Mouse (Mus musculus) kidney, postnatal 0 days (tissue): Measurements from ENCODE around the gene Xrcc2. TPM values are rescaled to one million over a fixed set of nuclear protein-coding genes. Genes with fewer than 3 reads are reported as not detected.

Source experiments
- ATAC-seq: fragments of 200-750 bp; cut with Nextera tagmentation; replicated peaks from 2 replicates; pipeline ENCODE4 v1.8.0; 2017; ENCODE audit warnings: low read depth, moderate number of reproducible peaks, moderate TSS enrichment, moderate library complexity; ENCODE audit not compliant: low FRiP score
- DNase-seq: peaks from one replicate; pipeline ENCODE4 v3.0.0-alpha.2; 2016; ENCODE audit warnings: low spot score
- H3K27ac ChIP-seq: fragments of 300-500 bp; sonication (generic); 2 replicates; pipeline ENCODE4 v1.5.1; 2014; ENCODE audit warnings: mild to moderate bottlenecking
- H3K27me3 ChIP-seq: fragments of 300-500 bp; sonication (generic); 2 replicates; pipeline ENCODE4 v1.6.1; 2014; ENCODE audit warnings: low read length, mixed read lengths; ENCODE audit not compliant: insufficient read depth
- H3K36me3 ChIP-seq: fragments of 300-500 bp; sonication (generic); 2 replicates; pipeline ENCODE4 v1.6.1; 2014; ENCODE audit warnings: low read length, mixed read lengths; ENCODE audit not compliant: insufficient read depth
- H3K4me1 ChIP-seq: fragments of 300-500 bp; sonication (generic); replicated peaks from 2 replicates; pipeline ENCODE4 v1.6.1; 2014; ENCODE audit warnings: antibody characterized with exemption, low read length, mixed read lengths; ENCODE audit not compliant: insufficient read depth
- H3K4me2 ChIP-seq: fragments of 300-500 bp; sonication (generic); 2 replicates; pipeline ENCODE4 v1.6.1; 2014; ENCODE audit warnings: mild to moderate bottlenecking, low read length, moderate library complexity, mixed read lengths
- H3K4me3 ChIP-seq: fragments of 300-500 bp; sonication (generic); replicated peaks from 2 replicates; pipeline ENCODE4 v1.5.1; 2014; ENCODE audit warnings: low read depth, low read length
- H3K9ac ChIP-seq: fragments of 300-500 bp; sonication (generic); 2 replicates; pipeline ENCODE4 v1.6.1; 2014; ENCODE audit warnings: low read depth, low read length
- H3K9me3 ChIP-seq: fragments of 300-500 bp; sonication (generic); replicated peaks from 2 replicates; pipeline ENCODE4 v1.6.1; 2016; ENCODE audit warnings: low read length, inconsistent platforms, mixed read lengths
- CTCF ChIP-seq: IDR thresholded peaks from 2 replicates; pipeline ENCODE4 v1.5.1; 2016; ENCODE audit warnings: antibody characterized with exemption, low read depth, mild to moderate bottlenecking, moderate library complexity
- WGBS: fragments of 180-500 bp; shearing (Covaris S2); extraction: QIAGEN DNeasy Blood & Tissue Kit; methylation state at CpG from one replicate; pipeline ENCODE4 v1.1.7; 2014; 5-methylcytosine and 5-hydroxymethylcytosine counted together
- polyA plus RNA-seq: library from polyadenylated mRNA; unstranded; fragments of >200 nt; fragmentation: Nextera tagmentation; extraction: Ambion mirVana; gene quantifications from 2 replicates; pipeline ENCODE4 v1.2.1, GENCODE M21; 2015

The Xrcc2 gene
- polyA plus RNA-seq, 1 experiment from 2014 or later, result 3.6 TPM

- H3K9ac ChIP-seq, result no peak overlapping the region
- no peak overlapping the region for H3K4me2 ChIP-seq
- no peak overlapping the region for H3K4me3 ChIP-seq
- no peak overlapping the region for H3K27ac ChIP-seq
- no peaks in the 10 kb centered on the region for H3K4me1 ChIP-seq
- no peaks in the 10 kb centered on the region for H3K9me3 ChIP-seq
- DNase-seq (no peak), ATAC-seq (no peak)
- no peaks in the 10 kb centered on the region for H3K36me3 ChIP-seq
- TF ChIP-seq CTCF, result no peak
- no peaks in the 10 kb centered on the region for H3K27me3 ChIP-seq
- 89% methylated on average over 31 of the region's 31 CpGs for WGBS
Observed at GRCm38 (mm10) chr5:25671696-25672520, 33.7 kb downstream of the Xrcc2 start.

GRCm38 (mm10) chr5:25671051-25671450 lies 34.6 kb downstream of the Xrcc2 start:
- TF ChIP-seq CTCF, result no peak
- no peaks in the 10 kb centered on the region for H3K27me3 ChIP-seq
- H3K4me3 ChIP-seq, result no peak overlapping the region
- no peaks in the 10 kb centered on the region; the same call in 1 of the 2 replicates for H3K4me1 ChIP-seq
- no peak overlapping the region for H3K27ac ChIP-seq
- no peaks in the 10 kb centered on the region for H3K36me3 ChIP-seq
- 83% methylated on average over 3 of the region's 3 CpGs for WGBS
- no peak for DNase-seq
- no peak overlapping the region for H3K9ac ChIP-seq
- ATAC-seq, result no peak
- no peak overlapping the region for H3K4me2 ChIP-seq
- H3K9me3 ChIP-seq, result no peaks in the 10 kb centered on the region

GRCm38 (mm10) chr5:25668306-25668705 lies 37.3 kb downstream of the Xrcc2 start:
- Histone ChIP-seq H3K9ac (no peak overlapping the region), H3K27me3 (no peaks in the 10 kb centered on the region), H3K36me3 (no peaks in the 10 kb centered on the region), H3K4me1 (no peaks in the 10 kb centered on the region; the same call in 1 of the 2 replicates), H3K9me3 (no peaks in the 10 kb centered on the region), H3K4me2 (no peak overlapping the region), H3K4me3 (no peak overlapping the region), H3K27ac (no peak overlapping the region)
- WGBS, result 89% methylated on average over 9 of the region's 9 CpGs
- ATAC-seq (no peak), DNase-seq (no peak)
- TF ChIP-seq CTCF, result no peak

- H3K36me3 ChIP-seq, result no peaks in the 10 kb centered on the region
- H3K4me1 ChIP-seq, result no peaks in the 10 kb centered on the region; the same call in 1 of the 2 replicates
- no peak overlapping the region for H3K27ac ChIP-seq
- ATAC-seq, result no peak
- DNase-seq, result no peak
- no peak overlapping the region for H3K4me2 ChIP-seq
- no peak for TF ChIP-seq CTCF
- 78% methylated on average over 9 of the region's 9 CpGs for WGBS
- H3K9ac ChIP-seq, result no peak overlapping the region
- no peaks in the 10 kb centered on the region for H3K9me3 ChIP-seq
- no peak overlapping the region for H3K4me3 ChIP-seq
- H3K27me3 ChIP-seq, result no peaks in the 10 kb centered on the region
Observed at GRCm38 (mm10) chr5:25666684-25667083, 38.9 kb downstream of the Xrcc2 start.

GRCm38 (mm10) chr5:25666108-25666507 lies 39.5 kb downstream of the Xrcc2 start:
- H3K27ac ChIP-seq, result no peak overlapping the region

GRCm38 (mm10) chr5:25665516-25665915 lies 40.1 kb downstream of the Xrcc2 start:
- no peaks in the 10 kb centered on the region for H3K36me3 ChIP-seq
- H3K4me3 ChIP-seq, result no peak overlapping the region
- no peaks in the 10 kb centered on the region; the same call in 1 of the 2 replicates for H3K4me1 ChIP-seq
- no peak for TF ChIP-seq CTCF
- no peaks in the 10 kb centered on the region for H3K27me3 ChIP-seq
- no peak overlapping the region for H3K9ac ChIP-seq
- no peak for DNase-seq
- ATAC-seq, result no peak
- 82% methylated on average over 10 of the region's 10 CpGs for WGBS
- H3K9me3 ChIP-seq, result no peaks in the 10 kb centered on the region
- no peak overlapping the region for H3K27ac ChIP-seq
- H3K4me2 ChIP-seq, result no peak overlapping the region

More at GRCm38 (mm10) chr5:25666108-25666507, 39.5 kb downstream of the Xrcc2 start:
- H3K4me1 ChIP-seq, result no peaks in the 10 kb centered on the region; the same call in 1 of the 2 replicates
- no peak overlapping the region for H3K4me3 ChIP-seq
- no peak overlapping the region for H3K4me2 ChIP-seq
- H3K27me3 ChIP-seq, result no peaks in the 10 kb centered on the region
- ATAC-seq (no peak), DNase-seq (no peak)
- no peak for TF ChIP-seq CTCF
- no peaks in the 10 kb centered on the region for H3K36me3 ChIP-seq
- 42% methylated on average over 4 of the region's 4 CpGs for WGBS
- H3K9ac ChIP-seq, result no peak overlapping the region
- H3K9me3 ChIP-seq, result no peaks in the 10 kb centered on the region
